Mouse (Mus musculus): ENCODE results near the gene Surf2. TPM values are rescaled to one million over a fixed set of nuclear protein-coding genes. Genes with fewer than 3 reads are reported as not detected.

Gene Surf2
- polyA plus RNA-seq (2015; fragmentation: Nextera tagmentation; extraction: Ambion mirVana): 41.6 and 57.7 TPM in 2 replicates

DNA sequence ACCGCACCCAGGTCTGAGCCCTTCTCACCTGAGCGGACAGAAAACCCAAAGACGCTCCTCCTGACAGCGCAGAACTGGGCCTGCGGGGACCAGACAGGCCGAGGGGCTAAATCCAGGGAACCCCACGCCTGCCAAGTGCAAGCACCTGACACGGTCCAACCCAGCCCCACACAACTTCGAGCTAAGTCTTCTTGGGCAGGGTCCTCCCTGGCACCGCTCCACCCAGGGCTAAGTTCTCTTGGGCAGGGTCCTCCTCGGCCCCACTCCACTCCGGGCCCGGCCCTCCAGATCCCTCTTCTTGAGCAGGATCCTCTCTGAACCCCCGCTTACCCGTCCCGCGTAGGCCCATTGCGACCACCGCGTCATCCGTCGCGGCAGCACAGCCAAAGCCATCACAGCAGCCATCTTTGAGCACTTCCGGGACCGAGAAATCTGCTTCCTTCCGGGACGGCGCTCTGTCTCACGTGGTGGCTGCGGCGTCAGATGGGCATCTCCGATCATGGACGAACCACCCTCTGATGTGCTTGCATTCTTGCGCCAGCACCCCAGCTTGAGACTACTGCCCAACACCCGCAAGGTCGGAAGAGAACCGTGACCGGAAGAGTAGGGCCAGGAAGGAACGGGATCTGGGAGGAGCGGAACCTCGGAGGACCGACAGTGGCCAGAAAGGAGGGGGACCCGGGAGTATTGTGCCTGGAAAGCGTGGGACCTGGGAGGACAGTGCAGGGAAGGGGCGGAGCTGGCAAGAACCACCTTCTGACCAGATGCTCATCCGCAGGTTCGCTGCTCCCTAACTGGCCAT, at the start of gene Surf2, which contains the start of gene Surf1:
Gene Surf2, plus strand, starts transcription at position 441 of the 802 bp plus-strand sequence.
Gene Surf1, minus strand, starts transcription at position 604 of the 802 bp plus-strand sequence.

DNA sequence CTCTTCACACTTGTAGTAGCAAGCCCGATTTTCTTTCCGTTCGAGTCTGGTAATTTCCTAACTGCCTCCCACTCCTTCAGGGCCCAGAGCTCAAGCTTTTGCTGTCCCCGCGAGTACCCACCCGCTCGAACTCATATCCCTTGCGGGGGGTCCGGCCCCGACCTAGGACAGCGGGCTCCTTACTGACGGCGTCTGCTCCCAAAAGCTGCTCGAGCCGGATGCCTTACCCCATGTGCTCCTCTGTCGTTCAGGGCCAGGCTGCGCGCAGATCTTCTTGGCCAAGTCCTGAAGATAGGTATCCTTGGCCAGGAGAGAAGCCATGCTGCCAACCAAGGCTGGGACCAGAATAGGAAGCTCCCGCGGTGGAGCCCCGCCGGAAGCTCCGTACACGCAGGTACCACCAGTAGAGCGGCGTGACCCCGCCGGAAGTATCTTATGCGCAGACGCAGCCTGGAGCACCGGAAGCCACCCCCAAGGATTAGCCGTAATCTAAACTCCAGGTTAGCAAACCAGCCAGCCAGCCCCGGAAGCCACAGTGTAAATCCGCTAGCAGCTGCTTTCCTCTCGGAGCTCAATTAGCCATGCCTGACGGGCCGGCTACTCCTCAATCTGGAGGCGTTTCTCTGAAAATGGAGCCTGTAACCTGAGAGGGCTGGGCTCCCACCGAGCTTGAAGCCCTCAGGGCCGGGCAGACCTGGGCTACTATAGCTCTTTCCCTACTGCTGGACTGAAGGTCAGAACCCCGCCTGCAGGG, 13.5 kb upstream of the Surf2 start, which contains the start of gene Surf6:
Gene Surf6, minus strand, starts transcription at position 413 of the 754 bp plus-strand sequence.

DNA sequence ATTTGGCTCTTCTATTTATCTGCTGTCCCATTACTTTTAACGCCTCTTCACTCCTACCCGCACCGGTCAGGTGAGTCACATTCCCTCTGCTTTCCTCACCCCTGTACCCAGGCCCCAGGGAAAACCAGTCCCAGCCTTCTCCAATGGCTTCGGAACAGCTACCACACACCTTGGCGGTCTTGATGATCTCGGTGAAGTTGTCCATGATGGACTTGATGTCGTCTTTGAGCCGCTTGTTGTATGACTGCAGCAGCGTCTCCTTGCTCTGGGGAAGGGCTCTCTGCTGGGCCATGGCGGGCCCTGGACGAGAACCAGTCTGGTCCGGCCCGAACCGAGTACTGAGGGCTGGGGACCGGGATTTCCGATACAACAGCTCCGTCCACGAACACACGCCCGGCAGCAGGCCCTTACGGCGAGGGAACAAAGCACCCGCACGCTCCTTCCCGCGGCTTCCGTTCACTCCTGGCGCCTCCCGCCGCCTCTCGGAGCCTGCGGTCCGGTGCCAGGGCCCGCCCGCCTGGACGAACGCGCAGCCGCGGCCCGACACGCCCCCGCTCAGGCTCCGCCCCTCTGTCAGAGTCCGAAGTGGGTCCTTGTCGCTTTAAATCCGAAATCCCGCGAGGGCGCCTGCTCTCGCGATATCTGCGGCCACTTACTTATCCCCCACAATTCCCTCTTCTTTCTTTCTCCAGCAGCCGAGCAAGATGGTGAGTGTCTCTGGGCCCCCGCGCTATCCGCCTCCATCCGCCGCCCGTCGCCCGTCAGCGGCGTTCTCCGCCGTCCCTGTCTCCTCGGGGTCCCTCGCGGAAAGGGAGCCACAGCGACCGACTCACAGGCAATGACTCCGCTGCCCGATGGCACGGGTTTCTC, 5.8 kb upstream of the Surf2 start, which contains the start of the genes Med22 and Rpl7a:
Gene Med22, minus strand, starts transcription at position 554 of the 870 bp plus-strand sequence.
Gene Rpl7a, plus strand, starts transcription at position 641 of the 870 bp plus-strand sequence.

DNA sequence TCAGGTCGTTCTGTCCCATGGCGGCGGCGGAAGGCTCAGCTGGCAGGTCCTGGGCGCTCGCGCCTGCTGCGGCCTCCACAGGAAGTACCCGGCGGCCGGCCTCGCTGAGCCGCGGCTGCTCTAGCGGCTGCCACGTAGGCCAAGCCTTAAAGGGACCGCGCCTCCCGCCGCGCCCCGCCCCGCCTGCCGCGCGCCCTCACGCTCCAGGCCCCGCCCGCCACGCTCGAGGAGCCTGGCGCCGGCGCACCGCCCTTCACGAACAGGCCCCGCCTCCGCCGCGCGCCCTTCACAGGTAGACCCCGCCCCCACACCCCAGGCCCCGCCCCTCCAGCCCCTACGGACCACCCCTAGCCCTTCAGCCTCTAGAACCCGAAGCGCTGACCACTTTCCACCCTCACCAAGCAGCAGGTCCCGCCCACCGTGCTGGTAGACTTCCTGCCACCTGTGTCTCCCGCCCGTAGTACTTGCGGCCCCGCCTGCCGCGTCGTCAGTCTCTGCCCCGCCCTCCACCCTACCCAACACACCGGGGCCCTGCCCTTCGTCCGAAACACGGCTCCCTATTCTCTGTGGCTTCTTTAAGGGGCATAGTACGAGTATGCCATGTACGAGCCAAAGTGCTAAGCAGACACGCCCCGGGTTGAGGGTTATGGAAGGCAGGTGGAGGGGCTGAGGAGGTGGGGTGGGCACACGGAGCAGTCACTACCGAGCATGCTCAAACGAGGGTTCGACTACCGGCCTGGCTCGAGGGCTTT, 17.3 kb downstream of the Surf2 start, which contains the start of the genes Surf4 and Stkld1:
Gene Surf4, minus strand, starts transcription at position 625 of the 752 bp plus-strand sequence.
Gene Stkld1, plus strand, starts transcription at position 744 of the 752 bp plus-strand sequence.

DNA sequence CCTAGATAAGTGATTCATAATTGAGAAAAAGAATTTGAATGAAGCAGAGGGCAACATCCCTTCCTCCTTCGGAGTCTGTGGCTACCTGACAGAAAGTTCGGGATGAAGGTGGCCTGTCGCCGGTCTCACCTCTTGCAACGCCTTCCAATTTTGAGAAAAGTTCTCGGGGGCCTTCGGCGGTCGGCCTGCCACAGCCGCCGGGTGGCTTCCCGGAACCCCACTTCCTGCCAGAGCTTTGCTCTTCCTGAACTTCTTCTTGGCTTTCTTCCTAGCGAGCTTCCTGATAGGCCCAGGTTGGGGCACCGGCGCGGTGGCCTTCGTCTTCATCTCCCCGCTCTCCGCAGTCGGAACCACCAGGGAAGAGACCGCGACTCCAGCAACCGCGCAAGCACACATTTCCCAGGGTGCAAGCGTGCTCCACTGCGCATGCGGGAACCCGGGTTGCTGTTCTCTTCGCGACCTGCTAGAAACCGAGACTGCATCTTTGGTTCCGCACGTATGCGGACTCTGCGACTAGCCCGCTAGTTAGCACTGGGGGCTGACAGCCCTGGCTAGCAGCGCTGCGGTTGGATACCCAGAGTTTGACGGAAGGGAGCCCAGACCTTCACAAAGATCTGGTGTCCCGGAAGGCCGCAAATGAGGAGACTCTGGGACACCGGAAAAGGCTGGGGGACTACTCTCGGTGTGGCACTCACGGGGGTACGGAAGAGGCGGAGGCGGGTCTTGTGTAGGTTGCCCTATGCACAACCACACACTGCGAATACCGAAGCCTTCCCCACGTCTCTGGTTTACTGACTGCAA, 48.0 kb downstream of the Surf2 start, which contains the start of gene Rexo4:
Gene Rexo4, minus strand, starts transcription at position 464 of the 801 bp plus-strand sequence.

Other genes starting within 250 kb of the Surf2 start
- not detected in 2 replicates for gene Lcn4, start 245.1 kb upstream of the Surf2 start, polyA plus RNA-seq (2015; fragmentation: Nextera tagmentation; extraction: Ambion mirVana)
- not detected in 2 replicates for gene Abo, start 51.4 kb upstream of the Surf2 start, polyA plus RNA-seq (2015; fragmentation: Nextera tagmentation; extraction: Ambion mirVana)
- gene Surf6, start 13.5 kb upstream of the Surf2 start, polyA plus RNA-seq (2015; fragmentation: Nextera tagmentation; extraction: Ambion mirVana): 13.0 and 15.4 TPM in 2 replicates
- 34.2 and 35.7 TPM in 2 replicates for gene Med22, start 5.7 kb upstream of the Surf2 start, polyA plus RNA-seq (2015; fragmentation: Nextera tagmentation; extraction: Ambion mirVana)
- gene Rpl7a, start 5.6 kb upstream of the Surf2 start, polyA plus RNA-seq (2015; fragmentation: Nextera tagmentation; extraction: Ambion mirVana): 413 and 440 TPM in 2 replicates
- gene Surf1, start 163 bp downstream of the Surf2 start, polyA plus RNA-seq (2015; fragmentation: Nextera tagmentation; extraction: Ambion mirVana): 95.5 and 103 TPM in 2 replicates
- 122 and 190 TPM in 2 replicates for gene Surf4, start 17.6 kb downstream of the Surf2 start, polyA plus RNA-seq (2015; fragmentation: Nextera tagmentation; extraction: Ambion mirVana)
- gene Stkld1, start 17.7 kb downstream of the Surf2 start, polyA plus RNA-seq (2015; fragmentation: Nextera tagmentation; extraction: Ambion mirVana): 0.15 TPM in 1 of 2 replicates, not detected in the other
- 18.0 and 23.2 TPM in 2 replicates for gene Rexo4, start 48.0 kb downstream of the Surf2 start, polyA plus RNA-seq (2015; fragmentation: Nextera tagmentation; extraction: Ambion mirVana)
- gene Adamts13, start 57.0 kb downstream of the Surf2 start, polyA plus RNA-seq (2015; fragmentation: Nextera tagmentation; extraction: Ambion mirVana): 0.17 and 0.20 TPM in 2 replicates
- 34.2 and 43.9 TPM in 2 replicates for gene Cacfd1, start 93.6 kb downstream of the Surf2 start, polyA plus RNA-seq (2015; fragmentation: Nextera tagmentation; extraction: Ambion mirVana)
- 1.5 and 2.3 TPM in 2 replicates for gene Slc2a6, start 111.6 kb downstream of the Surf2 start, polyA plus RNA-seq (2015; fragmentation: Nextera tagmentation; extraction: Ambion mirVana)
- gene Mymk, start 155.8 kb downstream of the Surf2 start, polyA plus RNA-seq (2015; fragmentation: Nextera tagmentation; extraction: Ambion mirVana): 0.14 and 0.54 TPM in 2 replicates
- gene Adamtsl2, start 163.0 kb downstream of the Surf2 start, polyA plus RNA-seq (2015; fragmentation: Nextera tagmentation; extraction: Ambion mirVana): 2.6 and 3.5 TPM in 2 replicates
- gene Fam163b, start 226.1 kb downstream of the Surf2 start, polyA plus RNA-seq (2015; fragmentation: Nextera tagmentation; extraction: Ambion mirVana): 3.1 and 5.9 TPM in 2 replicates
- 237 and 244 TPM in 2 replicates for gene Dbh, start 248.9 kb downstream of the Surf2 start, polyA plus RNA-seq (2015; fragmentation: Nextera tagmentation; extraction: Ambion mirVana)

All from adrenal gland, postnatal 0 days (tissue).